Mouse (Mus musculus): ENCODE data around the gene Prickle2. TPM values are rescaled to one million over a fixed set of nuclear protein-coding genes. Genes with fewer than 3 reads are reported as not detected.

Prickle2 gene
- polyA plus RNA-seq, 1 experiment from 2014 or later = 13.1 TPM

DNA sequence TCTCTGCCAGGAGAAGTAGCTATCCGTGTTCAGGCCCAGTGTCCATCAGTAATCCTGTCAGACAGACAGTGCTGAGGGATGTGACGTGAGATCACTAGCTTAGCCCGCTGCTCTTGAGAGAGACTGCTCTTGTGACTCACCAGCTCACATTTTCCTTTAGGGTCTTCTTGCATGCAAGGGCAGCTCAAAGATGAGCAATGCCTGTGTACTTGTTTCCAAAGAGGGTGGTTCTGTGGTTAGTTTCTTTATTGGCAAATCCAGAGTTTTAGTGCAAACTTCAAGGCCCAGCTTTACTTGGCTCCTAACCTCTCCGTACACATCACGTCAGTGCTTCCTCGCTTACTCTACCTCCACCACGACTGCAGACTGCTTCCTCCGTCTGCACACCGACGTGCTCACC is 324.9 kb downstream of the Prickle2 start:
- no peak for DNase-seq (ENCODE audit: low spot score)
- Histone ChIP-seq H3K9me3 (ENCODE audit: control insufficient read depth, low read length) (no peaks in the 10 kb centered on the region), H3K9ac (ENCODE audit: low read length) (no peak overlapping the region), H3K27ac (ENCODE audit: low read depth) (no peak overlapping the region), H3K4me3 (ENCODE audit: low read depth, low read length) (no peak overlapping the region), H3K27me3 (replicated peaks; ENCODE audit: control insufficient read depth, insufficient read depth, low read length) (no peaks in the 10 kb centered on the region), H3K4me2 (ENCODE audit: low read length) (no peak overlapping the region), H3K4me1 (replicated peaks; ENCODE audit: control insufficient read depth, insufficient read depth, low read length) (0 out of 2 replicates have a peak, but pooled peaks cover 3% of the 10 kb centered on the region), H3K36me3 (ENCODE audit: control insufficient read depth, insufficient read depth, low read length) (peaks cover 17% of the 10 kb centered on the region)
- 77% methylated on average over 10 of the region's 10 CpGs for WGBS
- no peak for ATAC-seq (replicated peaks; ENCODE audit: low FRiP score, low TSS enrichment, low read depth)

GRCm38 (mm10) chr6:92374826-92375225 is 331.1 kb downstream of the Prickle2 start:
- H3K27me3 ChIP-seq (replicated peaks; ENCODE audit: control insufficient read depth, insufficient read depth, low read length) = no peaks in the 10 kb centered on the region
- no peaks in the 10 kb centered on the region for H3K9me3 ChIP-seq (ENCODE audit: control insufficient read depth, low read length)
- no peak overlapping the region for H3K4me3 ChIP-seq (ENCODE audit: low read depth, low read length)
- 81% methylated on average over 6 of the region's 6 CpGs for WGBS
- no peak for ATAC-seq (replicated peaks; ENCODE audit: low FRiP score, low TSS enrichment, low read depth)
- H3K36me3 ChIP-seq (ENCODE audit: control insufficient read depth, insufficient read depth, low read length) = peaks cover 18% of the 10 kb centered on the region
- no peak overlapping the region for H3K27ac ChIP-seq (ENCODE audit: low read depth)
- DNase-seq (ENCODE audit: low spot score) = no peak
- H3K9ac ChIP-seq (ENCODE audit: low read length) = no peak overlapping the region
- no peaks in the 10 kb centered on the region for H3K4me1 ChIP-seq (replicated peaks; ENCODE audit: control insufficient read depth, insufficient read depth, low read length)
- no peak overlapping the region for H3K4me2 ChIP-seq (ENCODE audit: low read length)

DNA sequence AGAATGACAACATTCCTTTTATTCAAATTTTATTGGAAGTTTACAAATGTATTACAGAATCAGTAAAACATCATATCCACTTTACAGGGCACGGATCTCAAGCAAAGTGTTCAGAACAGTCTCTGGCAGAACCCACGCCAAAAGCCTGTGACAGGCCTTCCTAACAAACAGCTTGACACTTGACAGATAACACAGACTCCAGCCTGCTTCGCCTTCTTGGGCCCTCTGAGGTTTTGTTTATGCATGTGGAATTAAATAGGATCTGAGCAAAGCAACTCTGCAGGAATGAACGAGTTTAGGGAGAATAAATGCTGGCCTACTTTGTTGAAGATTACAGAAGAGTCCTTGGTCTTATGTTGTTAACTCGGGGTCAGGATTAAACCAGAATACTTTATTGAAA is 335.1 kb downstream of the Prickle2 start:
- peaks cover 11% of the 10 kb centered on the region; the same call in 1 of the 2 replicates for H3K36me3 ChIP-seq (ENCODE audit: control insufficient read depth, insufficient read depth, low read length)
- no peak overlapping the region for H3K4me3 ChIP-seq (ENCODE audit: low read depth, low read length)
- H3K27ac ChIP-seq (ENCODE audit: low read depth) = no peak overlapping the region
- DNase-seq (ENCODE audit: low spot score) (no peak), ATAC-seq (replicated peaks; ENCODE audit: low FRiP score, low TSS enrichment, low read depth) (no peak)
- no peaks in the 10 kb centered on the region for H3K27me3 ChIP-seq (replicated peaks; ENCODE audit: control insufficient read depth, insufficient read depth, low read length)
- no peak overlapping the region for H3K4me2 ChIP-seq (ENCODE audit: low read length)
- H3K4me1 ChIP-seq (replicated peaks; ENCODE audit: control insufficient read depth, insufficient read depth, low read length) = no peaks in the 10 kb centered on the region
- H3K9me3 ChIP-seq (ENCODE audit: control insufficient read depth, low read length) = peaks cover 9% of the 10 kb centered on the region
- H3K9ac ChIP-seq (ENCODE audit: low read length) = no peak overlapping the region
- 30% methylated on average over 5 of the region's 5 CpGs for WGBS

- Histone ChIP-seq H3K4me1 (replicated peaks; ENCODE audit: control insufficient read depth, insufficient read depth, low read length) (no peaks in the 10 kb centered on the region), H3K9me3 (ENCODE audit: control insufficient read depth, low read length) (no peaks in the 10 kb centered on the region), H3K9ac (ENCODE audit: low read length) (no peak overlapping the region), H3K4me2 (ENCODE audit: low read length) (no peak overlapping the region), H3K27ac (ENCODE audit: low read depth) (no peak overlapping the region), H3K36me3 (ENCODE audit: control insufficient read depth, insufficient read depth, low read length) (no peaks in the 10 kb centered on the region), H3K4me3 (ENCODE audit: low read depth, low read length) (no peak overlapping the region), H3K27me3 (replicated peaks; ENCODE audit: control insufficient read depth, insufficient read depth, low read length) (no peaks in the 10 kb centered on the region)
- DNase-seq (ENCODE audit: low spot score) (no peak), ATAC-seq (replicated peaks; ENCODE audit: low FRiP score, low TSS enrichment, low read depth) (no peak)
- WGBS = 77% methylated on average over 10 of the region's 10 CpGs
These were observed 358.5 kb downstream of the Prickle2 start for GRCm38 (mm10) chr6:92347278-92348028.

- ATAC-seq (replicated peaks; ENCODE audit: low FRiP score, low TSS enrichment, low read depth) (no peak), DNase-seq (ENCODE audit: low spot score) (no peak)
- Histone ChIP-seq H3K4me1 (replicated peaks; ENCODE audit: control insufficient read depth, insufficient read depth, low read length) (no peaks in the 10 kb centered on the region), H3K9me3 (ENCODE audit: control insufficient read depth, low read length) (no peaks in the 10 kb centered on the region), H3K9ac (ENCODE audit: low read length) (no peak overlapping the region), H3K4me2 (ENCODE audit: low read length) (no peak overlapping the region), H3K27ac (ENCODE audit: low read depth) (no peak overlapping the region), H3K27me3 (replicated peaks; ENCODE audit: control insufficient read depth, insufficient read depth, low read length) (no peaks in the 10 kb centered on the region), H3K4me3 (ENCODE audit: low read depth, low read length) (no peak overlapping the region), H3K36me3 (ENCODE audit: control insufficient read depth, insufficient read depth, low read length) (no peaks in the 10 kb centered on the region)
- 68% methylated on average over 7 of the region's 7 CpGs for WGBS
These were observed 359.2 kb downstream of the Prickle2 start for GRCm38 (mm10) chr6:92346729-92347128.

GRCm38 (mm10) chr6:92345151-92345550 is 360.8 kb downstream of the Prickle2 start:
- ATAC-seq (replicated peaks; ENCODE audit: low FRiP score, low TSS enrichment, low read depth) (no peak), DNase-seq (ENCODE audit: low spot score) (no peak)
- Histone ChIP-seq H3K4me1 (replicated peaks; ENCODE audit: control insufficient read depth, insufficient read depth, low read length) (no peaks in the 10 kb centered on the region), H3K9me3 (ENCODE audit: control insufficient read depth, low read length) (no peaks in the 10 kb centered on the region), H3K36me3 (ENCODE audit: control insufficient read depth, insufficient read depth, low read length) (no peaks in the 10 kb centered on the region), H3K9ac (ENCODE audit: low read length) (no peak overlapping the region), H3K27me3 (replicated peaks; ENCODE audit: control insufficient read depth, insufficient read depth, low read length) (no peaks in the 10 kb centered on the region), H3K4me3 (ENCODE audit: low read depth, low read length) (no peak overlapping the region), H3K27ac (ENCODE audit: low read depth) (no peak overlapping the region), H3K4me2 (ENCODE audit: low read length) (no peak overlapping the region)
- 84% methylated on average over 2 of the region's 2 CpGs for WGBS

- Histone ChIP-seq H3K27me3 (replicated peaks; ENCODE audit: control insufficient read depth, insufficient read depth, low read length) (no peaks in the 10 kb centered on the region), H3K4me1 (replicated peaks; ENCODE audit: control insufficient read depth, insufficient read depth, low read length) (no peaks in the 10 kb centered on the region), H3K9ac (ENCODE audit: low read length) (no peak overlapping the region), H3K27ac (ENCODE audit: low read depth) (no peak overlapping the region), H3K4me3 (ENCODE audit: low read depth, low read length) (no peak overlapping the region), H3K4me2 (ENCODE audit: low read length) (no peak overlapping the region), H3K9me3 (ENCODE audit: control insufficient read depth, low read length) (no peaks in the 10 kb centered on the region), H3K36me3 (ENCODE audit: control insufficient read depth, insufficient read depth, low read length) (no peaks in the 10 kb centered on the region)
- 79% methylated on average over 3 of the region's 3 CpGs for WGBS
- DNase-seq (ENCODE audit: low spot score) (no peak), ATAC-seq (replicated peaks; ENCODE audit: low FRiP score, low TSS enrichment, low read depth) (no peak)
These were observed 361.4 kb downstream of the Prickle2 start for GRCm38 (mm10) chr6:92344588-92344987.

Measured in intestine, embryonic 14.5 days (tissue).